Mouse (Mus musculus) embryonic facial prominence, embryonic 14.5 days (tissue): Measurements from ENCODE around the gene Abt1. TPM values are rescaled to one million over a fixed set of nuclear protein-coding genes. Genes with fewer than 3 reads are reported as not detected.
A peak's percentile ranks its signal among the peaks of the same experiment; 100 is the strongest.

Source experiments
- ATAC-seq: fragments of 200-750 bp; cut with Nextera tagmentation; 2 replicates; pipeline ENCODE4 v1.8.0; 2017; ENCODE audit warnings: low read depth, moderate number of reproducible peaks, moderate TSS enrichment
- DNase-seq: peaks from one replicate; pipeline ENCODE4 v3.0.0-alpha.2; 2015; ENCODE audit warnings: low spot score
- H3K27ac ChIP-seq: fragments of 300-500 bp; sonication (generic); replicated peaks from 2 replicates; pipeline ENCODE4 v1.5.1; 2014; ENCODE audit warnings: low read depth, mild to moderate bottlenecking, low read length, moderate library complexity
- H3K27me3 ChIP-seq: fragments of 300-500 bp; sonication (generic); replicated peaks from 2 replicates; pipeline ENCODE4 v1.6.1; 2014; ENCODE audit warnings: low read length; ENCODE audit not compliant: control insufficient read depth, insufficient read depth
- H3K36me3 ChIP-seq: fragments of 300-500 bp; sonication (generic); 2 replicates; pipeline ENCODE4 v1.6.1; 2014; ENCODE audit warnings: low read length, mixed read lengths; ENCODE audit not compliant: control insufficient read depth, insufficient read depth
- H3K4me1 ChIP-seq: fragments of 300-500 bp; sonication (generic); 2 replicates; pipeline ENCODE4 v1.6.1; 2014; ENCODE audit warnings: antibody characterized with exemption, low read length; ENCODE audit not compliant: control insufficient read depth, insufficient read depth
- H3K4me2 ChIP-seq: fragments of 300-500 bp; sonication (generic); 2 replicates; pipeline ENCODE4 v1.6.1; 2014; ENCODE audit warnings: low read depth, mild to moderate bottlenecking, low read length, moderate library complexity, mixed read lengths
- H3K4me3 ChIP-seq: fragments of 300-500 bp; sonication (generic); 2 replicates; pipeline ENCODE4 v1.5.1; 2014; ENCODE audit warnings: low read depth, mild to moderate bottlenecking, low read length
- H3K9ac ChIP-seq: fragments of 300-500 bp; sonication (generic); 2 replicates; pipeline ENCODE4 v1.6.1; 2014; ENCODE audit warnings: low read depth, mild to moderate bottlenecking, low read length, moderate library complexity, mixed read lengths
- H3K9me3 ChIP-seq: fragments of 300-500 bp; sonication (generic); 2 replicates; pipeline ENCODE4 v1.6.1; 2016; ENCODE audit warnings: low read length; ENCODE audit not compliant: control insufficient read depth
- WGBS: fragments of 180-500 bp; shearing (Covaris S2); extraction: QIAGEN DNeasy Blood & Tissue Kit; methylation state at CpG from one replicate; pipeline ENCODE4 v1.1.7; 2014; 5-methylcytosine and 5-hydroxymethylcytosine counted together
- polyA plus RNA-seq: library from polyadenylated mRNA; unstranded; fragments of >200 nt; fragmentation: Nextera tagmentation; extraction: Ambion mirVana; gene quantifications from 2 replicates; pipeline ENCODE4 v1.2.1, GENCODE M21; 2014

Abt1 gene
- polyA plus RNA-seq, 1 experiment from 2014 or later: 11.6 TPM

DNA sequence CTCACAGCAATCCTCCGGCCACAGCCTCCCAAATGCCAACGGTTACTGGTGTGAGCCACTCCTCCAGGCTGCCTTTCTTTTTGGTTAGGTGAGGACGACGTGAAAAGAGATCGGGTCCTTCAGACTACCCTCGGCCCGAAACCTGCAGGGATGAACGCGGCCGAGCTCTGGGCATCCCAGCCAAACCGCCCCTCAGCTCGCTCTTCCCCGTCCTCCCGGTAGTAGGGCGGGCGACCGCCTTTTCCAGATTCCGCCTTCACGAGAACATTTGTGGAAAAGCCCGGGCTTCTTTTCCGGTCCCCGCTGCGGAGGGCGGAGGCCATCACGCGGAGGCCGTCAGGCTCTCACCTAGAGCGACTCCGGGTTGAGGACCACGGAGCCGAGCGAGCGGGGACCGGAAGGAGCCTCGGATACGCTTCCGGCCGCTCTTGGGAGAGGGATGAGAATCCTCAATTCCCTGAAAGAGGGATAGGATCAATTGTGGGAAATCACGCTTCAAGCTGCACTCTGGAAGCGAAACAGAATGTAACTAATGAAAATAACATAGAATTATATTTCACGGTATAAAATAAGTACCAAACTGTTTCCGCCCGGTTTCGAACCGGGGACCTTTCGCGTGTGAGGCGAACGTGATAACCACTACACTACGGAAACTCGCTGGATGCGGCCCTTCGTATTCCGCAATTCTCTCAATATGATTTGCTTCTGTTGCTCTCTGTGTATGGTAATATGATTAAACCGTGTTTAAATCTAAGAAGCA lies 22.1 kb upstream of the Abt1 start:
- peak overlapping the region; percentile 63 for H3K4me2 ChIP-seq
- 0 out of 2 replicates have a peak, but pooled peaks cover 2% of the 10 kb centered on the region for H3K4me1 ChIP-seq
- ATAC-seq: peak; percentile 93
- peak; percentile 93 for DNase-seq
- peak overlapping the region; percentile 70 for H3K4me3 ChIP-seq
- WGBS: under 1% methylated on average over 55 of the region's 55 CpGs
- H3K9me3 ChIP-seq: no peaks in the 10 kb centered on the region
- peak overlapping the region; percentile 99 for H3K27ac ChIP-seq
- H3K27me3 ChIP-seq: no peaks in the 10 kb centered on the region
- H3K36me3 ChIP-seq: no peaks in the 10 kb centered on the region
- peak overlapping the region; percentile 85 for H3K9ac ChIP-seq

DNA sequence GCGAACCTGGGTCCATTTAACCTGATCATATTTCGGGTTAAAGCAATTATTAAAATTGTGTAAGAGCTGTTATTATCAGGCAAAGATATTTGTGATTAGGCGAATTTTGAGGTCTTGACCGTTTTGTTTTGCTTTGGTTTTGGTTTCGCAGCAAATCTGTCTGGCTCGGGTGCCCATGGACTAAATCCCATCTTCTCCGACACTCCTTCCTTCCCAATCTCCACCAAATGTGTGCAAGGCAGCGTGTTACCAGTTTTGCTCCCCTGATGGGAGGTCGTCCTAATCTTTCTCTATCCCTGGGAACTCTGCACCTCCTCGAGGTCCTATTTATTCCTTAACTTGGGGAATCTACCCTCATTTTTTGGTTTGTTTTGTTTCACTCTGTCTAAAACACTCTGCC lies 21.5 kb upstream of the Abt1 start:
- Histone ChIP-seq H3K4me3 (peak overlapping the region; percentile 70), H3K27ac (peak overlapping the region; percentile 99), H3K36me3 (no peaks in the 10 kb centered on the region), H3K9ac (peak overlapping the region; percentile 85), H3K27me3 (no peaks in the 10 kb centered on the region), H3K4me1 (0 out of 2 replicates have a peak, but pooled peaks cover 2% of the 10 kb centered on the region), H3K4me2 (peak overlapping the region; percentile 63), H3K9me3 (no peaks in the 10 kb centered on the region)
- DNase-seq: no peak
- no peak for ATAC-seq
- 2% methylated on average over 10 of the region's 10 CpGs for WGBS

DNA sequence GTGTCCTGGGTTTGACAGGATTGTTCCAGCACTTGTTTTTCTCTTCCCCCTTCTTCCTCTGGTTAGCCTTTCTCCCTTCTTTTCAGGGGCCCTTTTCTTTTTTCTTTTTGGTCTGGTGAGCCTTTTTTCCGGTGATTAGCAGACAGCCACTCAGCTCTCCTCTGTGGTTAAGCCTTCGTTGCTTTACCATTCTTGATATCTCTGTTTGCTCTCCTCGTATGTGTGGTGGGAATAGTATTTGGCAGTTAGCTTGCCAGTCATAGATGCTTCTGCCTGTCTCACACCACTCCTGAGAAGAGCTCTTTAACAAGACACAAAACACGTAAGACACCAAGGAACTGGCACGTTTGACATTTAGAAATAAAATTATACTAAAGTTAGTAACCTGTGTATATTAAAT lies 20.8 kb upstream of the Abt1 start:
- Histone ChIP-seq H3K4me1 (0 out of 2 replicates have a peak, but pooled peaks cover 2% of the 10 kb centered on the region), H3K36me3 (no peaks in the 10 kb centered on the region), H3K27me3 (no peaks in the 10 kb centered on the region), H3K27ac (0 out of 2 replicates have a peak overlapping the region, but pooled peaks have one; percentile 48), H3K9me3 (no peaks in the 10 kb centered on the region), H3K4me2 (peak overlapping the region; percentile 63), H3K4me3 (peak overlapping the region; percentile 70), H3K9ac (peak overlapping the region; percentile 85; the same call in 1 of the 2 replicates)
- 52% methylated on average over 5 of the region's 5 CpGs for WGBS
- DNase-seq (no peak), ATAC-seq (no peak)

DNA sequence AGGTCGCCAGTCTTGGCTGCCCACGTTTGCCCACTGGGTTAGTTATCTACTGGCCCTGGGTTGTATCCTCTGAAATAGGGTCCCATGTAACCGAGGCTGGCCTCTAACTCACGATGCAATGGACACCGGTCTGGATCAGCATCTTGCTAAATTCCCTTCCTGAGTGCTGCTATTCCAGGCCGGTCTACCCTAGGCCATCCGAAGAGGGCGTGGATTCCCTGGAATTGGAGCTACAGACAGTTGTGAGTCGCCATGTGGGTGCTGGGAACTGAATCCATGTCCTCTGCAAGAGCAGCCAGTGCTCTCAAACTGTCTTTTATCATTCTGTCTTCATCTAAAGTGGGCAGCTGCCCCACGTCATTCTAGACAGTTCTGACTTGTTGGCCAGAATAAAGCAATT lies 16.2 kb upstream of the Abt1 start:
- ATAC-seq (no peak), DNase-seq (no peak)
- H3K4me1 ChIP-seq: 0 out of 2 replicates have a peak, but pooled peaks cover 2% of the 10 kb centered on the region
- H3K4me2 ChIP-seq: no peak overlapping the region
- H3K27ac ChIP-seq: no peak overlapping the region
- no peaks in the 10 kb centered on the region for H3K36me3 ChIP-seq
- no peaks in the 10 kb centered on the region for H3K27me3 ChIP-seq
- H3K9ac ChIP-seq: no peak overlapping the region
- 62% methylated on average over 10 of the region's 10 CpGs for WGBS
- H3K9me3 ChIP-seq: no peaks in the 10 kb centered on the region
- no peak overlapping the region for H3K4me3 ChIP-seq

DNA sequence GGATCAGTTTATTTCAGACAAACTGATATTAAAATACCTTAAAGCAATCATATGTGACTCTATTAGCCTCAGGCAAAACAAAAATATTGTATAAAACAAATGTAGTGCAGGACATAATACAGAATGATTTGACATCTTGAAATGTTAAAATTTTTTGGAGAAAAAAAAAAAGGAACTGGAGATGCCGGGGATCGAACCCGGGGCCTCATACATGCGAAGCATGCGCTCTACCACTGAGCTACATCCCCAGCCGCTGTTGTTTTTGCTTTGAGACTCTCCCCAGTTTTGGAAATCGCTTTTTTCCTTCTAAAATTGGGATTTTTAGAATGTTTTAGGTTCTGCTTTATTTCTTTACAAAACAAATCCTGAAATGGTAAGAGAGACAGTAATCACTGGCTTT lies 14.9 kb upstream of the Abt1 start:
- no peaks in the 10 kb centered on the region for H3K36me3 ChIP-seq
- peak overlapping the region; percentile 64 for H3K4me3 ChIP-seq
- H3K4me1 ChIP-seq: 0 out of 2 replicates have a peak, but pooled peaks cover 2% of the 10 kb centered on the region
- WGBS: 0% methylated on average over 7 of the region's 7 CpGs
- DNase-seq (peak; percentile 53), ATAC-seq (peak; percentile 45; the same call in 1 of the 2 replicates)
- peak overlapping the region; percentile 66 for H3K4me2 ChIP-seq
- no peaks in the 10 kb centered on the region for H3K9me3 ChIP-seq
- no peaks in the 10 kb centered on the region for H3K27me3 ChIP-seq
- peak overlapping the region; percentile 86 for H3K27ac ChIP-seq
- peak overlapping the region; percentile 65 for H3K9ac ChIP-seq

DNA sequence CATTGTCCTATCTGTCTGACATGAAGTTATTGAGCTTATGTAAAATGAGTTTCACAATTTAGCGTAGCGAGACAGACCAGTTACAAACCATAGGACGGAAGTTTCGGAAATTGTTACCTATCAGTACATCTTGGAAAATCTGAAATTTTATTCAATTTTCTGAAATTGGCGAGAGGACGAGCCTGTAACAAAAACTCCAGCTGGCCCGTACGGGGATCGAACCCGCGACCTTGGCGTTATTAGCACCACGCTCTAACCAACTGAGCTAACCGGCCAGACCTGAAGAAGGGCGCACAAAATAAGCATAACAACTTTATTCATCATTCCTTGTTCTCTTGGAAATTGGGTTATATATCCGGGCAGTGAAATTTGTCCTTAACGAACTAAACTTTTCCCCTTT lies 14.2 kb upstream of the Abt1 start:
- Histone ChIP-seq H3K4me2 (peak overlapping the region; percentile 66), H3K9me3 (no peaks in the 10 kb centered on the region), H3K27ac (peak overlapping the region; percentile 86), H3K4me1 (peaks cover 5% of the 10 kb centered on the region; the same call in 1 of the 2 replicates), H3K36me3 (no peaks in the 10 kb centered on the region), H3K27me3 (no peaks in the 10 kb centered on the region), H3K4me3 (peak overlapping the region; percentile 64), H3K9ac (peak overlapping the region; percentile 65)
- ATAC-seq: peak; percentile 90
- under 1% methylated on average over 17 of the region's 17 CpGs for WGBS
- peak; percentile 89 for DNase-seq

DNA sequence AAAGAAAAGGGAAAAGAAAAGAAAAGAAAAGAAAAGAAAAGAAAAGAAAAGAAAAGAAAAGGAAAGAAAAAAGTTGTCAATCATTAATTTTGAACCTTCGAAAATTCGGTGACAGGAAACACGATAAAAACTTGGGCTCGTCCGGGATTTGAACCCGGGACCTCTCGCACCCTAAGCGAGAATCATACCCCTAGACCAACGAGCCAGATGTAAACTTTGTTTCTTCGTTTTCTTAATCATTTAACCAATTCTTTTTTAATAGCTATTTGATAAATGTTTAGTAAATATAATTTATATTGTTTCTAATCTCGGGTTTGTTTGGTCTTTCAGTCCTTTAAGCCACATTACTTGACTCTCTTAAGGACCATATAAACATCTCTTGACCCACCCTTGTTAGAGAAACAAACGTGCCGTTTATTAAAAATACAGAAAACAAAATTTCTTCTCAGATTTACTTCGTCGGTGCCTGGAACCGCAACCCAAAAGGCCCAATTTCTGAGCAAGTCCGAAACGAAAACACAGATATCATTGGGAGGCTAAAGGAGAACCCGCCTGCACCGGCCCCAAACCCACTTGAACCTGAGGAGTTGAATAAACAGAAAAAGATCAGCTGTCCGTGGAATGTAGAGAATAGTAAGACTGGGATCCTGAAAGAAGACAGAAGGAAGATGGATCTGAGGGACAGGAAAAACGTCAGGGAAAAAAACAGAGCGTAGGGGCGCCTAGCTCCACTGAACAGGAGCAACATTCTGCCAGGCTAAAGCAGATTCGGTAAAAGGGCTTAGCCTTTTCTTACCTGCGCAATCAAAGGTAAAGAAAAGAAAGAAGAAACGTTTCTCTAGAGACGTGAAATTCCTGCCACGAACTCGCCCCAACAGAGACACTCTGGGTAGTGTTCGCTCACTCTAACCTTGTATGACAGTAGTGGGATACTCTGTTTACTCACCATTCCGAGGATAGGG lies 13.5 kb upstream of the Abt1 start:
- H3K9me3 ChIP-seq: no peaks in the 10 kb centered on the region
- H3K27me3 ChIP-seq: no peaks in the 10 kb centered on the region
- peak overlapping the region; percentile 65 for H3K9ac ChIP-seq
- no peaks in the 10 kb centered on the region for H3K36me3 ChIP-seq
- under 1% methylated on average over 32 of the region's 32 CpGs for WGBS
- H3K4me1 ChIP-seq: peaks cover 5% of the 10 kb centered on the region; the same call in 1 of the 2 replicates
- ATAC-seq (no peak), DNase-seq (peak; percentile 63)
- H3K4me3 ChIP-seq: peak overlapping the region; percentile 64
- peak overlapping the region; percentile 86 for H3K27ac ChIP-seq
- peak overlapping the region; percentile 66 for H3K4me2 ChIP-seq

DNA sequence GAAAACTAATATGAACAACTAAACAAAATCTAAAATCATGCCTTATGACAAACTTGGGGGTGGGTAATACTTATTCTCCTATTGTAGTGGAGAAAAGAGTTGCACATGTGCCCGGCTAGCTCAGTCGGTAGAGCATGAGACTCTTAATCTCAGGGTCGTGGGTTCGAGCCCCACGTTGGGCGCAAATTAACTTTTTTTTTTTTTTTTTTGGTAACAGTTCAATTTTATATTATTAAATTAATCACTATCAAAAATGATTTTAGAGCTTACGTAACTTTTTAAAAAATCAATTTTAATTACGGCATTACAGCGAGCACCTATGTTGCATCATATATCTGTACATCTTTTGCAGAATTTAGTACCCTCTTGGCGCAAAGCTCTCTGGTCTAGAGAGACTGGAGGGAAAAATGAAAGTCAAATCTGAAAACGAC lies 12.6 kb upstream of the Abt1 start:
- ATAC-seq: no peak
- Histone ChIP-seq H3K9me3 (no peaks in the 10 kb centered on the region), H3K4me2 (peak overlapping the region; percentile 66), H3K27ac (0 out of 2 replicates have a peak overlapping the region, but pooled peaks have one; percentile 21), H3K4me3 (peak overlapping the region; percentile 48), H3K4me1 (peaks cover 5% of the 10 kb centered on the region; the same call in 1 of the 2 replicates), H3K27me3 (no peaks in the 10 kb centered on the region), H3K36me3 (no peaks in the 10 kb centered on the region), H3K9ac (peak overlapping the region; percentile 61; the same call in 1 of the 2 replicates)
- under 1% methylated on average over 11 of the region's 11 CpGs for WGBS
- peak; percentile 74 for DNase-seq
